Mouse (Mus musculus): Measurements from ENCODE around the gene Atrip. TPM values are rescaled to one million over a fixed set of nuclear protein-coding genes. Genes with fewer than 3 reads are reported as not detected.

Gene Atrip
- total RNA-seq, 2 experiments from 2014 or later: 25.0 to 31.9 TPM

DNA sequence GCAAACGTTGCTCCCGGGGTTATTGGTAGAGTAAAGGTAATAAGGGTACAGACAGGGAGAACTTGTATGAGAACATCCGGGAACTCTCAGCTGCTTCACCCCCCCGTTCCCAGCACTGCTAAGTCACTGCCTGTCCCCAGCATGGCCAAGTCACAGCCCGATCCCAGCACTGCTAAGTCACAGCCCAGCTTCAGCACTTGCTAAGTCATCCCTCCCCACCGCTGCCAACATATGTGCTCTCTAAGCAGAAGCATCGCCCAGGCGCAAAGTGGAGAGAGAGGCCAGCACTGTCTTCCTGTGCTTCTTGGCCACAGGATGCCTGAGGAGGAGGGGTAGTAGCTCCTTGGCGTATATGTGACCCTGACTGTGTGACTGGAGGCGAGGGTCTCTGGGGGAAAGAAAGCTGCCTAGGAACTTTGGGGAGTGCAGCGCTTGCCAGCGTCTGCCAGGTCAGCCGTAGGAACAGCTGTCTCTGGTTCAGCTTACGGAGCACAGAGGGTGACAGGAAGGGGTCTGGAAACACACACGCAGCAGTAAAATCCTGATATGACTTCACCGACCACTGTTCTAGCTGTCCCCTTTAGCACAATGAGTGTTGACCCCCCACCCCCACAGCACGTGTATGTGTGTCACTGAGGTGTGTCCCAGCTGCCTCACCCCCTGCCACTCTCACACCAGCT lies 64.1 kb downstream of the Atrip start:
- no peak for DNase-seq (ENCODE audit: low spot score in 2 of 2)
- no peak for TF ChIP-seq CTCF (conservative IDR thresholded peaks at IDR 0.05)
- peak overlapping the region; percentile 43; the same call in 1 of the 2 replicates for H3K27ac ChIP-seq
- no peak overlapping the region for H3K4me3 ChIP-seq

DNA sequence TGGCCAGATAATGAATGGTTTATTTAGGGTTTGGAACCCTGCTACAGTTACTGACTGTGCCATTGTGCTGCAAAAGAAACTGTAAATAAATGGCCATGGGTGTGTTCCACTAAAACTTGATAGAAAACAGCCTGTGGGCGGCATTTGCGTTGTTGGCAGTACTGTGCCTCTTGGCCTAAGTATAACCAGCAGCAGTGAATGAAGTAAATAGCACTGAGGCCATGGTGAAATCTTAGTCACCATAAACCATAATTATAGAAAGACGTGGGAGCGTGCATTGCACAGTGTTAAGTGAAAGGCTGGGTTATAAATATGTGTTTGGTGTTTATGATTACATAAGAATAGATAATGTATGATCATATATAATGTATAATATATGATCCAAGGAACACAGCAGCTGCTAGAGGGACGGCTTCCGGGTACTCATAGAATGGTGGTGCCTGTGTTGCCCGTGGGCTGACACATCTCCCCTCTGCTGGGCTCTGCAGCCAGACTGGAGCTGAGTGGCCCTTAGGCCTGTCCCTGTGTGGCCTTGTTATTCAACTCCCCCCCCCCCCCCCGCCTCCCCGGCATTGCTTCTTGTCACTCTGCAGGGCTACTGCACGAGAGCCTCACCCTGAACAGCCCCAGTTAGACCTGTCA lies 64.8 kb downstream of the Atrip start:
- TF ChIP-seq CTCF (conservative IDR thresholded peaks at IDR 0.05): no peak
- Histone ChIP-seq H3K27ac (peak overlapping the region; percentile 43; the same call in 1 of the 2 replicates), H3K4me3 (no peak overlapping the region)
- DNase-seq (ENCODE audit: low spot score in 2 of 2): no peak

GRCm38 (mm10) chr9:109008081-109008480 lies 65.8 kb downstream of the Atrip start:
- DNase-seq (ENCODE audit: low spot score in 2 of 2): no peak
- Histone ChIP-seq H3K4me3 (no peak overlapping the region), H3K27ac (no peak overlapping the region)
- TF ChIP-seq CTCF (conservative IDR thresholded peaks at IDR 0.05): no peak

Other genes starting within 250 kb of the Atrip start
- 10 to 100 TPM; 66.4 to 79.6 TPM for gene Celsr3, start 247.8 kb downstream of the Atrip start, total RNA-seq (2021)
- gene Slc26a6, start 220.8 kb downstream of the Atrip start, total RNA-seq (2021): 10 to 100 TPM; 16.6 to 22.3 TPM
- gene Tmem89, start 159.5 kb downstream of the Atrip start, total RNA-seq (2021): under 1 TPM; 0.52 to 0.67 TPM
- gene Uqcrc1, start 137.5 kb downstream of the Atrip start, total RNA-seq (2021): 100 to 1,000 TPM; 337 to 364 TPM
- 1 to 10 TPM; 3.8 to 4.6 TPM for gene Col7a1, start 120.5 kb downstream of the Atrip start, total RNA-seq (2021)
- not detected for gene Ucn2, start 88.1 kb downstream of the Atrip start, total RNA-seq (2021)
- 10 to 100 TPM; 10.9 to 11.8 TPM for gene Pfkfb4, start 82.3 kb downstream of the Atrip start, total RNA-seq (2021)
- 10 to 100 TPM; 56.5 to 58.4 TPM for gene Shisa5, start 35.6 kb downstream of the Atrip start, total RNA-seq (2021)
- 10 to 100 TPM; 12.9 to 15.4 TPM for gene Trex1, start 14.4 kb downstream of the Atrip start, total RNA-seq (2021)
- gene Ccdc51, start 8.4 kb upstream of the Atrip start, total RNA-seq (2021): 1 to 10 TPM; 7.6 to 8.1 TPM
- gene Tma7, start 8.5 kb upstream of the Atrip start, total RNA-seq (2021): 100 to 1,000 TPM; 295 to 309 TPM
- 10 to 100 TPM; 84.4 to 92.7 TPM for gene Plxnb1, start 21.3 kb upstream of the Atrip start, total RNA-seq (2021)
- not detected for gene Fbxw21, start 87.9 kb upstream of the Atrip start, total RNA-seq (2021)
- not detected for gene Fbxw13, start 121.9 kb upstream of the Atrip start, total RNA-seq (2021)
- gene Fbxw20, start 160.6 kb upstream of the Atrip start, total RNA-seq (2021): not detected
- not detected for gene Fbxw14, start 213.6 kb upstream of the Atrip start, total RNA-seq (2021)

All from layer of hippocampus, adult 2 months (tissue).